Mouse (Mus musculus): ENCODE data around the gene Clic5.
A peak's percentile ranks its signal among the peaks of the same experiment; 100 is the strongest.

Gene Clic5

DNA sequence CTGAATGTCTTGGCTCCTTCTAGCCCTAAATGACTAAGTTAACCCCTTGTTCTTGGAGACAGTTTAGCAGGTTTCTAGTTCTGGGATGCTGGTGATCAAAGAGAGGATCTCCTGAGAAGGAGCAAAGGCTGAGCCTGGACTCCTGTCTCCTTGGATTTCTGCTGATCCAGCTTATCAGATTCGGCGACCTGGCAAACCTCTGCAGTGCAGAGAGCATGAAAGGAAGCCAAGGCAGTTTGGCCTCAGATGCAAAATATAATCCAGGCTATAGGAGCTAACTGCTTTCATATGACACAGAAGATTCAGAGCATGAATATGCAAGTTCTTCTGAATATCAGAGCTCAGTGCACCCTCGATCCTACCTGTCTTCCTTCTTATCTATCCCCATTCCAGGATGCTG, 83.0 kb downstream of the Clic5 start:
- DNase-seq (ENCODE audit: low read depth): no peak

DNA sequence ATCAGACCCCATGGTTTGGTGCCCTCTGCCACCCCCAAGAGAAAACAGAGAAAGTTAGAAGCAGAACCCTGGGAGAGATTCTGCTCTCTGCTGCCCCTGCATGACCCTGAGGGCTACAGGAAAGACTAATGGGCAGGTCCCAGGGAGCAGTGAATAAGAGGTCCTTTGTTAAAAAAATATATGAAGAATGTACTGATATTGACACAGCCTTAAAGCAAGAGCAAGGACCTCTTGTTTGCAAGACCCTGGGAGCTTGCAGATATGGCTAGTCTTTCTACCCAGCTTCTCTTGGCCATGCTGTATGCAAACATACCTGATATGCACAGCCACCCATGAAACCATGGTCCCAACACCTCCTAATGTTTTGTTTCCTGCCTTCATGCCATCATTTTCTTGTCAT, 86.4 kb downstream of the Clic5 start:
- no peak for DNase-seq (ENCODE audit: low read depth)

DNA sequence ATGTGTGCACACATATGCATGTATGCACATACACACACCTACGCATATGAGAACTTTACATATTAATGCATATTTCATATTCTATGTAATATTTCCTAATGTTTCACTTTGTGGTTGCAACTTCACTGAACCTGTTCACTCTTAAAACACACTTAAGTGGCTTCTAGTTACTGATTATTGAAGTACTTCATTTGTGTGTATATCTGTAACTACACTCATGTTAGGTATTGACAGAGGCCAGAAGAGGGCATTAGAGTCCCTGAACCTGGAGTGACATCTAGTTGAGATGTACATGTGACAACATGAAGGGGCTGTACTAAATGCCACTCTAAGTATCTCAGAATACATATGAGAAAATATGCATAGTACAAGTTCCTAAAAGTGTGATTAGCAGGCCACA, 99.9 kb downstream of the Clic5 start:
- DNase-seq (ENCODE audit: low read depth): no peak

DNA sequence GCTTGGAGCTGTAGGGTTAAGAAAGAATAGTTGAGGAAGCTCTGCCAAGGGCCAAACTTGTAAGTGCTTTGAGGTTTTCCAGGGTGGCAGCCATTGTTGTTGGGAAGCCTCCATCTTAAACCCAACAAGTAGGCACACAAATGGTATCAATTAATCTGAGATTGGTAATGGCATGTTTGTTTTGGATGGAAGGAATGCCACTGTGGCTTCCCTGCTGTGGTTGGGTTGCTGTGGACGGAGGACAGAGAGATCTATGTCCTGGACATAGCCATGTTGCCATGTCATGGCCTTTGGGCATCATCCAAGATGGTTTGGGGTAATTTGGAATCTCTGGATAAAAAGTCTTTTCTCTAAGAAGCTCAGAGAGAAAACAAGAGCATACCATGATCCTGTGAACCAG, 108.8 kb downstream of the Clic5 start:
- no peak for DNase-seq (ENCODE audit: low read depth)

DNA sequence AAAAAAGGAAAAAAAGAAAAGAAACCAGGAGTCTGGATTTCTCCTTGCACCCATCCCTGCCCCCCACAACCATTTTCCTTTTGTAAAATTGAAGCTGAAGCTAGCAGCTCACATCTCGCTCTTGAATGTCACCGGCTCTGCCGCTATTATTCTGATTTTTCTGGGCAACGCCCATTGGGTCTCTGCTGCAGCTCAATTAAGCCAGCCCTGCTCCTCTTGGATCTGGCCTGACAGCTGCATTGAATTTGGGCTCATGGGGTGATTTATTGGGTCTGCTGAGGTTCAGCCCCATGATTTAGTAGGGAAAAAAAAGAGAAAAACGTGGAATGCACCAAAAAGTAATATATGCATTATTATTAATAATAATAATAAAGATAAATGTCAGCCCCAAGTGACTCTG, 111.9 kb downstream of the Clic5 start:
- DNase-seq (ENCODE audit: low read depth): no peak

DNA sequence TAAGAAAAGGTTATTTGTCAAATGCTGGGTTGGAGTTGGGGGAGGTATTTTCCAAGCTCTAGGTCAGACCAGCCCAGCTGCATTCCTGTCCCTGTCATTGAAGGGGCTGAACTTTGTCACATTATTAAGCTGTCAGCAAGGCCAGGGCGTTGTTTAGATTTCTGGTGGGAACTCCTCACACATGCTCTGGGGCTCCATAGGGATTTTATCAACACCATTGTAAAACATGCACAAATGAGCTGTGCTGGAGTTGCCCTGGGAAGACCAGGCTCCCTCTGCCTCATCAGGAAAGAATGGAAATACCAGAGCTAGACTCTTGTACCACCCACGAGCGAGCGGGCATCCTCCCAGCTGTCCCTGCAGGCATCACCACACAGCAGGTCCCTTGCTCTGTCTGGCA, 112.3 kb downstream of the Clic5 start:
- DNase-seq (ENCODE audit: low read depth): no peak

DNA sequence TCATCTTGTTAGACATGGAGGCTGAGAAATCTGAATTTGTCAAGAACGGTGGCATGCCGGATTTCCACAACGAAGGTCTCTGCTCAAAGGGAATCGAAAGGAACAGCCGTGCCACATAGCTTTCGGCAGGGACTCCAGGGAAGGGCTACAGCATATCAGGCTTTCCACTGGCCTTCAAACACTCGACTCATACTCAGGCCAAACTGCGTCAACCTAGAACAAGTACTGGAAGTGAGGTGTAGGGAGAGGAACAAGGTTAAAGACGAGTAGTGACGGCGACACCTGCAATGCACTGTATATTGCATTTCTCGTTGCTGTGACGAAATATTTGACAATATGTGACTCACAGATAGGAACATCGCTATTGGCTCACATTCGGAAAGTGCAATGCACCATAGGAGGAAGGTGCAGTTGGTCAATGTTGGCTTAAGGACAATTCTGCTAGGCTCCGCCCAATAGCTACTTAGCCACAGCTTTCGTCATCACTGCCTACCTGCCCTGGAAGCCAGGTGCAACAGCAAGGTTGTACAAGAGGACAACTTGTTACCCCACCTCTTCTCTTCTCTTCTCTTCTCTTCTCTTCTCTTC, 112.9 kb downstream of the Clic5 start:
- DNase-seq (ENCODE audit: low read depth): no peak

DNA sequence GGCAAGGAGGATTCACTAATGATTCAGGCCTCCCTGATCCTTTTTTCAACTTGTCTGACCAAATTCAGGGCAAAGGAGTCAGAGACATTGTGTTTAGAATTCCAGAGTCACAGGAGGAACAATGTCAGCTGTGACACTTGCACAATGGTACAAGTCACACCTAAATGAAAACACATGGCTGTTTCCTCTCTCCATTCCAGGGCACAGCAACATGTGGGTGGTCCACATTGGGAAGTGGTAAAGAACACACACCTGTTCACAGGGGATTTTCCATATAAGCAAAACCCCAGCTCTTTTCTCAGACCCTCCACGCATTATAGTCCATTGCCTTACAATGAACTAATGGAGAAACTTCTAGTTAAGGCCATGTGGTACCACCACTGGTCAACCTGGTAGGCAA, 115.7 kb downstream of the Clic5 start:
- no peak for DNase-seq (ENCODE audit: low read depth)

DNA sequence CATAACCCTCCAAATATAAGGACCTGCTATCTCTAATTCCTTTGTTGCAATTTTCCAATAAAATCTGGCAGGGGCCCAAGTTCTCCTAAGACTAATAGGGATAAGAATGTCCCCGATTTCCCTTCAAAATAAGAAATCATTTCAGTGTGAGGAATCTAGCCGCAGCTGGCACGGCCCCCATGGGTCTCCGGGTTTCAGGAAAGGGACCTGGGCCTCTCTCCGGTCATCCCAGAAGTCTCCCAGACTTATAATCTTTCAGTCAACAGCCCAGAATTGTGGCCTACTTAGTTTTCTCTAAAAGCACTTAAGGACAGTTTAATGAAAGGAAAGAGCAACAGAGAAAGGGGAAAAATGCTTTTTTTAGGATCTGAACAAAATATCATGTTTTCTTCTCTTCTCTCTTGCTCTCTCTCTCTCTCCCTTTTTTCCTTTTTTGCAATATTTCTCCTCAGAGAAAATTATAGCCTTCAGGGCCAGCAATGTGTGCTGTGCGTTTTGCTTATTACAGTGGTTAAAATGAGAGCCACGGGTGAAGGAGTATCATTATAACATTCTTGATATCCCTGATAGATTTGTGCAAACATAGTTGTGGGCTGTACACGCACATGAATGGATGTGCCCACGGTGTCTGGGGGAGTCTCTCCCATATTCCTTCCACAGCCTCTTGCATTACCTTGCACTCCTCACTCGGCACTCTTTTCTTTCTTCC, 121.7 kb downstream of the Clic5 start:
- peak; percentile 13 for DNase-seq (ENCODE audit: low read depth)

DNA sequence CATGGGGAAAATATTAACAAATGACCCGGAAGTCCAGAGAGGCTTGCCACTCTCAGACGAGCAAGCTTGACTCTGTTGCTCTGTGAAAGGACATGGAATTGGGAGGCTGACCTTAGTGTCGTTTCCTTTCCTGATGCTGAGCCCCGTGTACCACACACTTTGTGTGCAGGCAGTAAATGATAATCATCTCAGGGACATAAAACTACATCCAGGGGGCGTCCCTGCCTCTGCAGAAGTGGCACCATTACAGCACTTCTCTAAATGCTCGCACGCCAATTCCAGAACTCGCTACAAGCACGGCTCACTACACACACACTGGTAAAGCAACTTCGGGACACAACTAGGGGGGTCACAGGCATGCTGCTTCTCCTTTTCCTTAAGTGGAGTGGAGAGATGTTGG, 136.9 kb downstream of the Clic5 start:
- DNase-seq (ENCODE audit: low read depth): no peak

DNA sequence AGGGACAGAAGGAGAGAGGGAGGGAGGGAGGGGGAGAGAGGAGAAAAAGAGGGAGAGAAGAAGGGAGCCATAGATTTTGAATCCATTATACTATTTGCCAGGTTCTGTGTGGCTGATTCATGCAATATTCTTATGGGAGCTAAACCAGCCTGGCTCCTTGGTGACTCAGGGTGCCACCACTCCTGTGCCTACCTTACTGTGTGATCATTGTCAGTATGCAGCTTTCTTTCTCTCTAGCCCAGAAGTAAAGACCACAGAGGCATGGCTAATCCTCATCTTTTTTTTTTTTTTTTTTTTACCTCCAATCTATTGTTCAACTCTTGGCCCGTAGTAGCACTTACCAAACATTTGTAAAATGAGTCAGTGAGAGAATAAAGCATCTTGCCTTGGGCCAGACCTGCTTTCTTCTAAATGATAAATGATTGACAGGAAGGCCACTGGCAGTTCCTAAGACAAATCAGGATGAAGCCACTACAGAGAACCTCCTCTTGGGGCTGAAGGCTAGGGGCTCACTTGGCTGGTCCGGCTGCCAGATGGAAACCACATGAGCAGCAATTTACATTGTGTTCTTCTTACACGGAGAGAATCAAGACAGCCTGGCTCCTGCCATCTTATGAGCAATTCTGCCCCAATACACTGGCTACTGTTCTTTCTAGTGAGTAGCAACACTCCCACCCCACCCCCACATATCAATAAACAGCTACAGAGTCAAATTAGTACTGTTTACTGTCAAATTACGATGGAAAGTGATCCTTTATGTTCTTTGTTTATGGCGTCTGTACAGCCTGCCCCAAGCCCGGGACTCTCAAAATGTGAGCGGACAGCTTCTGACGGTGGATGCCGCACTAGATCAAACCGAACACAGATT, 139.1 kb downstream of the Clic5 start:
- DNase-seq (ENCODE audit: low read depth): no peak

DNA sequence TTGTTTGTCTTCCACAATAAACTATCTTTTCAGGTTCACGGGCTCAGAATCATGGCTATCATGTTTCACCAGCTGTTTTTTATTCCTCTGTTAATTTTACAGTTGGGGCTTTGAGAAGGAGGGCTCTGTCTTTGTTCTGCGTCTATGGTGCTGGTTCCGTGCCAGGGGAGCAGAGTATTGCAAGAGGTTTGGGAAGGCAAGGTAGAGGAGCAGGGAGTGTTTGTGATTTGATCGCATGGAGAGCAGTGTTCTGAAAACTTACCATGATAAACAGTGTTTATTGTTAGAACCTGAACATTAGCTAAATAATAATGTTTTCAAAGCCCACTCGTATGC, 139.7 kb downstream of the Clic5 start:
- peak; percentile 8 for DNase-seq (ENCODE audit: low read depth)
